ENCODE assay signal across 26 mouse cellular contexts in genomic region chr5:74289957-74290356, GRCm38 (mm10).
DNase-seq lines count a peak whose midpoint lies in the region; ATAC-seq and TF ChIP-seq lines count a peak whose summit lies in the region.
"Had no signal": no experiment of that assay in that cellular context is flagged by ENCODE, and none has a peak within 500 bp of the region (broad histone marks: within the 10 kb centered on the region; RNA-seq: fewer than 3 reads in every experiment).

No protein-coding gene starts in this region.

- no peaks in the 10 kb centered on the region for H3K36me3 ChIP-seq in kidney, postnatal 0 days (ENCODE audit: insufficient read depth, low read length)
- H3K36me3 ChIP-seq in kidney, embryonic 16.5 days (ENCODE audit: insufficient read depth, low read length) = no peaks in the 10 kb centered on the region
- no peaks in the 10 kb centered on the region for H3K36me3 ChIP-seq in limb, embryonic 10.5 days
- H3K36me3 ChIP-seq: embryonic facial prominence, embryonic 13.5 days; hindbrain, embryonic 12.5 days; hindbrain, embryonic 15.5 days had no signal

- H3K4me3 ChIP-seq in kidney, postnatal 0 days (replicated peaks; ENCODE audit: low read depth, low read length) = no peak overlapping the region
- no peak overlapping the region for H3K4me3 ChIP-seq in kidney, embryonic 16.5 days (ENCODE audit: low read length)
- no peak overlapping the region for H3K4me3 ChIP-seq in limb, embryonic 10.5 days
- H3K4me3 ChIP-seq: embryonic facial prominence, embryonic 13.5 days; erythroblast, embryonic 14.5 days; gastrocnemius, adult 2 months; hindbrain, embryonic 12.5 days; hindbrain, embryonic 15.5 days had no signal

- H3K9me3 ChIP-seq in kidney, postnatal 0 days (replicated peaks; ENCODE audit: low read length) = no peaks in the 10 kb centered on the region
- H3K9me3 ChIP-seq in kidney, embryonic 16.5 days (ENCODE audit: low read length) = no peaks in the 10 kb centered on the region
- H3K9me3 ChIP-seq in limb, embryonic 10.5 days (replicated peaks) = no peaks in the 10 kb centered on the region
- H3K9me3 ChIP-seq: embryonic facial prominence, embryonic 13.5 days; G1E; hindbrain, embryonic 12.5 days; hindbrain, embryonic 15.5 days had no signal

- H3K27ac ChIP-seq in kidney, postnatal 0 days = no peak overlapping the region
- no peak overlapping the region for H3K27ac ChIP-seq in kidney, embryonic 16.5 days (ENCODE audit: low read length)
- H3K27ac ChIP-seq in limb, embryonic 10.5 days = peak overlapping the region; percentile 26; the same call in 1 of the 2 replicates
- H3K27ac ChIP-seq: embryonic facial prominence, embryonic 13.5 days; gastrocnemius, adult 2 months; hindbrain, embryonic 12.5 days; hindbrain, embryonic 15.5 days had no signal

- 45% methylated on average over 6 of the region's 6 CpGs for WGBS in kidney, postnatal 0 days
- WGBS in kidney, embryonic 16.5 days = 32% methylated on average over 6 of the region's 6 CpGs
- WGBS in limb, embryonic 10.5 days = 76% methylated on average over 6 of the region's 6 CpGs

- no peak overlapping the region for H3K9ac ChIP-seq in kidney, postnatal 0 days (ENCODE audit: low read depth, low read length)
- no peak overlapping the region for H3K9ac ChIP-seq in kidney, embryonic 16.5 days (replicated peaks; ENCODE audit: low read length)
- H3K9ac ChIP-seq: embryonic facial prominence, embryonic 13.5 days; forebrain, postnatal 0 days; hindbrain, embryonic 12.5 days; hindbrain, embryonic 15.5 days had no signal

- no peaks in the 10 kb centered on the region for H3K27me3 ChIP-seq in kidney, postnatal 0 days (ENCODE audit: insufficient read depth, low read length)
- H3K27me3 ChIP-seq in kidney, embryonic 16.5 days (ENCODE audit: insufficient read depth, low read length) = no peaks in the 10 kb centered on the region
- H3K27me3 ChIP-seq in limb, embryonic 10.5 days (ENCODE audit: low read depth, poor library complexity, severe bottlenecking) = no peaks in the 10 kb centered on the region
- H3K27me3 ChIP-seq: CH12.LX; embryonic facial prominence, embryonic 13.5 days; hindbrain, embryonic 12.5 days; hindbrain, embryonic 15.5 days; Patski had no signal

- H3K4me1 ChIP-seq in kidney, postnatal 0 days (replicated peaks; ENCODE audit: insufficient read depth, low read length) = no peaks in the 10 kb centered on the region
- H3K4me1 ChIP-seq in kidney, embryonic 16.5 days (ENCODE audit: insufficient read depth, low read length) = no peaks in the 10 kb centered on the region
- peaks cover 33% of the 10 kb centered on the region for H3K4me1 ChIP-seq in limb, embryonic 10.5 days
- H3K4me1 ChIP-seq: hindbrain, embryonic 15.5 days had no signal

- DNase-seq in kidney, postnatal 0 days (ENCODE audit: low spot score) = peak; percentile 35
- no peak for DNase-seq in limb, embryonic 10.5 days (ENCODE audit: low spot score)
- DNase-seq in retina, postnatal 1 day = peak; percentile 82
- no peak for DNase-seq in ovary, postnatal 10 days (ENCODE audit: low spot score)
- DNase-seq in adrenal gland, postnatal 4 days (ENCODE audit: low spot score in 2 of 2) = no peak
- DNase-seq: adrenal gland, postnatal 10 days; adrenal gland, postnatal 36 days; B cell, adult 2 months; cerebellum, adult 11 months; cerebellum, adult 2 months; cerebellum, adult 9-11 months; cerebellum, postnatal 25 days; forebrain, postnatal 0 days; gastrocnemius, adult 2 months; gastrocnemius, postnatal 14 days; heart, adult 11 months had no signal

- TF ChIP-seq CTCF in kidney, postnatal 0 days (IDR thresholded peaks at IDR 0.05; ENCODE audit: low read depth) = no peak

- no peak for ATAC-seq in kidney, postnatal 0 days (replicated peaks; ENCODE audit: low FRiP score, low read depth)
- ATAC-seq in kidney, embryonic 16.5 days (ENCODE audit: low FRiP score, low TSS enrichment) = no peak
- ATAC-seq: forebrain, embryonic 14.5 days; forebrain, postnatal 0 days; Patski had no signal

- no peak overlapping the region for H3K4me2 ChIP-seq in kidney, postnatal 0 days (ENCODE audit: low read length)
- H3K4me2 ChIP-seq in kidney, embryonic 16.5 days (replicated peaks; ENCODE audit: low read depth, low read length) = no peak overlapping the region
- H3K4me2 ChIP-seq: embryonic facial prominence, embryonic 13.5 days; heart, embryonic 11.5 days; hindbrain, embryonic 12.5 days; hindbrain, embryonic 15.5 days had no signal

Comparison
In these comparisons a context has a peak if more than half of its experiments do, and no peak if none do; other contexts are left out.
1. DNase-seq: peak in kidney, postnatal 0 days (single experiment) and retina, postnatal 1 day (single experiment); none in limb, embryonic 10.5 days (single experiment), ovary, postnatal 10 days (single experiment) and adrenal gland, postnatal 4 days (0 of 2).